Mouse (Mus musculus): Measurements from ENCODE around the gene Bloc1s3.
"Not testable (repeated sequence)": the region's sequence is repeated elsewhere in the genome, so short reads cannot be mapped to it uniquely, and the experiment has no call there.

The Bloc1s3 gene

GRCm38 (mm10) chr7:19517652-19518365 is 9.6 kb upstream of the Bloc1s3 start, which contains the start of gene Nkpd1:
Gene Nkpd1 (plus strand): TSS chr7:19517838.
- no peak for DNase-seq (ENCODE audit: low spot score)

- DNase-seq (ENCODE audit: low spot score): no peak
Observed at GRCm38 (mm10) chr7:19512353-19512752, 4.2 kb upstream of the Bloc1s3 start.

GRCm38 (mm10) chr7:19511934-19512333 is 3.8 kb upstream of the Bloc1s3 start:
- not testable (repeated sequence) for DNase-seq (ENCODE audit: low spot score)

GRCm38 (mm10) chr7:19509786-19510185 is 1.6 kb upstream of the Bloc1s3 start:
- DNase-seq (ENCODE audit: low spot score): no peak

GRCm38 (mm10) chr7:19508924-19509568 is 879 bp upstream of the Bloc1s3 start:
- DNase-seq (ENCODE audit: low spot score): peak; percentile 31

- no peak for DNase-seq (ENCODE audit: low spot score)
Observed at GRCm38 (mm10) chr7:19507612-19507981, 570 bp downstream of the Bloc1s3 start.

- peak; percentile 51 for DNase-seq (ENCODE audit: low spot score)
Observed at GRCm38 (mm10) chr7:19506969-19507611, 1.1 kb downstream of the Bloc1s3 start.

GRCm38 (mm10) chr7:19506326-19506725 is 1.8 kb downstream of the Bloc1s3 start:
- no peak for DNase-seq (ENCODE audit: low spot score)

GRCm38 (mm10) chr7:19503481-19504068 is 4.6 kb downstream of the Bloc1s3 start:
- DNase-seq (ENCODE audit: low spot score): peak; percentile 27

- DNase-seq (ENCODE audit: low spot score): no peak
Observed at GRCm38 (mm10) chr7:19501658-19502057, 6.5 kb downstream of the Bloc1s3 start.

- no peak for DNase-seq (ENCODE audit: low spot score)
Observed at GRCm38 (mm10) chr7:19500420-19501363, 7.5 kb downstream of the Bloc1s3 start.

- no peak for DNase-seq (ENCODE audit: low spot score)
Observed at GRCm38 (mm10) chr7:19498326-19498725, 9.8 kb downstream of the Bloc1s3 start.

GRCm38 (mm10) chr7:19496214-19496555 is 12.0 kb downstream of the Bloc1s3 start:
- no peak for DNase-seq (ENCODE audit: low spot score)

- DNase-seq (ENCODE audit: low spot score): no peak
Observed at GRCm38 (mm10) chr7:19495521-19496213, 12.5 kb downstream of the Bloc1s3 start.

- no peak for DNase-seq (ENCODE audit: low spot score)
Observed at GRCm38 (mm10) chr7:19494751-19495474, 13.3 kb downstream of the Bloc1s3 start.

- DNase-seq (ENCODE audit: low spot score): no peak
Observed at GRCm38 (mm10) chr7:19491731-19492130, 16.4 kb downstream of the Bloc1s3 start.

GRCm38 (mm10) chr7:19489525-19489924 is 18.6 kb downstream of the Bloc1s3 start:
- DNase-seq (ENCODE audit: low spot score): no peak

- DNase-seq (ENCODE audit: low spot score): no peak
Observed at GRCm38 (mm10) chr7:19486549-19486948, 21.6 kb downstream of the Bloc1s3 start.

- no peak for DNase-seq (ENCODE audit: low spot score)
Observed at GRCm38 (mm10) chr7:19485488-19485887, 22.7 kb downstream of the Bloc1s3 start.

GRCm38 (mm10) chr7:19483281-19483680 is 24.9 kb downstream of the Bloc1s3 start:
- DNase-seq (ENCODE audit: low spot score): no peak

Data from yolk sac, embryonic 10.5 days (tissue).